Mouse (Mus musculus): ENCODE measurements around the gene Pam16.
A peak's percentile ranks its signal among the peaks of the same experiment; 100 is the strongest.

- TF ChIP-seq EP300 (IDR thresholded peaks at IDR 0.05; ENCODE audit: low read depth): no peak
- TF ChIP-seq CTCF (IDR thresholded peaks at IDR 0.05; ENCODE audit: low read depth): peak; percentile 51
These were observed 30.5 kb upstream of the Pam16 start for GRCm38 (mm10) chr16:4655251-4655734.

All from liver, postnatal 0 days (tissue).